Mouse (Mus musculus): Measurements from ENCODE around the gene Olfr596. TPM values are rescaled to one million over a fixed set of nuclear protein-coding genes. Genes with fewer than 3 reads are reported as not detected.
"Not testable (repeated sequence)": the region's sequence is repeated elsewhere in the genome, so short reads cannot be mapped to it uniquely, and the experiment has no call there.

Gene Olfr596
- total RNA-seq (2021) = not detected

- DNase-seq (ENCODE audit: low spot score in 2 of 2); intact Hi-C loops (cut with DNase I): not testable (repeated sequence)
These were observed at the start of gene Olfr596 for GRCm38 (mm10) chr7:103305348-103305747. Olfr596 (plus strand) TSS chr7:103305648.

GRCm38 (mm10) chr7:103316015-103316414 is 10.6 kb downstream of the Olfr596 start, which contains the start of gene Olfr597:
Olfr597 (plus strand) TSS chr7:103316315.
- intact Hi-C loops (cut with DNase I) = loop anchor here (5.0 kb wide), 1 partner anchor 56 kb away; no protein-coding TSS in a partner anchor

GRCm38 (mm10) chr7:103323268-103323667 is 17.8 kb downstream of the Olfr596 start, which contains the start of gene Olfr598:
Olfr598 (plus strand) TSS chr7:103323568.
- DNase-seq (ENCODE audit: low spot score in 2 of 2) = no peak
- intact Hi-C loops (cut with DNase I) = no loop called here

More at GRCm38 (mm10) chr7:103316015-103316414, 10.6 kb downstream of the Olfr596 start, which contains the start of gene Olfr597:
- DNase-seq (ENCODE audit: low spot score in 2 of 2) = not testable (repeated sequence)

- no peak for DNase-seq (ENCODE audit: low spot score in 2 of 2)
- intact Hi-C loops (cut with DNase I) = no loop called here
These were observed 30.2 kb downstream of the Olfr596 start, which contains the start of gene Olfr599 for GRCm38 (mm10) chr7:103335617-103336016. Olfr599 (plus strand) TSS chr7:103335917.

GRCm38 (mm10) chr7:103349569-103349968 is 44.1 kb downstream of the Olfr596 start, which contains the start of gene Olfr600:
Olfr600 (minus strand) TSS chr7:103349669.
- intact Hi-C loops (cut with DNase I) = no loop called here
- DNase-seq (ENCODE audit: low spot score in 2 of 2) = no peak

Small RNA genes lying within 50 kb of the gene (microRNA-seq; reads per million reads assigned to microRNA genes)
- gene Gm23550 (not detected), gene Gm25171 (not detected)

Other genes starting within 250 kb of the Olfr596 start
- gene Olfr584, start 223.8 kb upstream of the Olfr596 start, total RNA-seq (2021) = not detected
- not detected for gene Olfr585, start 207.9 kb upstream of the Olfr596 start, total RNA-seq (2021)
- not detected for gene Olfr586, start 180.0 kb upstream of the Olfr596 start, total RNA-seq (2021)
- gene Olfr588-ps1, start 164.8 kb upstream of the Olfr596 start, total RNA-seq (2021) = not detected
- not detected for gene Olfr589, start 149.3 kb upstream of the Olfr596 start, total RNA-seq (2021)
- gene Olfr591, start 127.3 kb upstream of the Olfr596 start, total RNA-seq (2021) = not detected
- not detected for gene Olfr592, start 120.8 kb upstream of the Olfr596 start, total RNA-seq (2021)
- not detected for gene Olfr593, start 93.8 kb upstream of the Olfr596 start, total RNA-seq (2021)
- not detected for gene Olfr594, start 88.7 kb upstream of the Olfr596 start, total RNA-seq (2021)
- not detected for gene Usp17ld, start 53.1 kb upstream of the Olfr596 start, total RNA-seq (2021)
- not detected for gene Olfr597, start 10.7 kb downstream of the Olfr596 start, total RNA-seq (2021)
- not detected for gene Olfr598, start 17.9 kb downstream of the Olfr596 start, total RNA-seq (2021)
- not detected for gene Olfr599, start 30.3 kb downstream of the Olfr596 start, total RNA-seq (2021)
- not detected for gene Olfr600, start 44.0 kb downstream of the Olfr596 start, total RNA-seq (2021)
- not detected for gene Olfr601, start 57.0 kb downstream of the Olfr596 start, total RNA-seq (2021)
- not detected for gene Olfr603, start 80.5 kb downstream of the Olfr596 start, total RNA-seq (2021)
- not detected for gene Usp17lc, start 109.4 kb downstream of the Olfr596 start, total RNA-seq (2021)
- not detected for gene Olfr605, start 139.8 kb downstream of the Olfr596 start, total RNA-seq (2021)
- not detected for gene Olfr606, start 143.4 kb downstream of the Olfr596 start, total RNA-seq (2021)
- not detected for gene Olfr607, start 158.5 kb downstream of the Olfr596 start, total RNA-seq (2021)
- not detected for gene Olfr608, start 164.2 kb downstream of the Olfr596 start, total RNA-seq (2021)
- gene Olfr609, start 192.4 kb downstream of the Olfr596 start, total RNA-seq (2021) = not detected
- gene Olfr610, start 206.5 kb downstream of the Olfr596 start, total RNA-seq (2021) = not detected
- not detected for gene Olfr611, start 215.2 kb downstream of the Olfr596 start, total RNA-seq (2021)
- gene Olfr612, start 237.1 kb downstream of the Olfr596 start, total RNA-seq (2021) = not detected
- not detected for gene Olfr613, start 242.4 kb downstream of the Olfr596 start, total RNA-seq (2021)